Mouse (Mus musculus) urinary bladder, adult 18-20 months (tissue): ENCODE data around the gene Shoc2.
"Not testable (repeated sequence)": the region's sequence is repeated elsewhere in the genome, so short reads cannot be mapped to it uniquely, and the experiment has no call there.

ENCODE experiments used
- DNase-seq, 2 experiments: peaks; one replicate each; pipeline ENCODE4 v3.0.0; 2022; ENCODE audit warnings: low spot score in 2 of 2, mixed read lengths in 2 of 2

The Shoc2 gene

DNA sequence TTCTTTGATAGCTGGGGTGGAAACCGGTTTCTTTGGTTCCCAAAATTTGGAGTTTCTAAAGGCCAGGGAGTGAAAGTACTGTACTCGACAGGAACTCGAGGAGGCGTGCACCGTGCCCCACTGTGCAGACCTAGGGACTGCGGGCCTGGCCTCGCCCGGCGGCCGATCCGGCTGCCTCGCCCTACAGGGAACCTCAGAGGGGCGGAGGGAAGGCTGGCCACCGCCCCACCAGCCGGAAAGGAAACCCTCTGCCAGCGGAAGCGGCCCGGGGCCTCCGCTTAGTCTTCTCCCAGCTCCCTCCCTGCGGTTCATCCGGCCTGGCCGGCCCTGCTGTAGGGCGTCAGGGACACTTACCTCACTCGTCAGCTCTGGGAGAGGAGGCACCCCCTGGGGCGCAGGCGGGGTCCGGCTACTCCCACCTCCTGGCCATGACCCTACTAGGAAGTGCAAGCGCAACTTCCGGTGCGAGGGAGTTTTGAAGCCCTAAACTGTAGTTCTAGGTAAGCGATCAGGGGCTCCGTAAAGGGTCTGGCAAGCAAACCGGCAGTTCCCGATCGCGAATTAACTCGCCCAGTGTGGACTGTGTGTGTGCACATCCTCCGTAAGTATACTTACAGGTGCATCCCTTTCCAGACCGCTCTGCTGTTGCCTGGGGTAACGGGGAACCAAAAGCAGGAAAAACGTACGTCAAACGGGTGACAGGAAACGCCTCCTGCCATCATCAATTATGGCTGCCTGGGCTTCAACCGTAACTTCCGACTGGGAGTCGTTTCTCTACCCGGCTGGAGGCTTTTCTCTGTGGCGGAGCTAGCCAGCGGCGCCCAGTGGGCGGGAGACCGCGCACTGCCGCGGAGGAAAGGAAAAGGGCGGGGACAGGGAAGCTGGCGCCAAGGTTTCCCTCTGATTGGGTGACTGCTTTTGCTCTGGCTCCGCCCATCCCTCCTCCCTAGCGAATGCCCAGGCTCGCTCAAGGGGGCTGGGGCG is at the start of gene Shoc2, which contains the start of gene Bbip1:
TSS of gene Shoc2 (plus strand) at position 505 of the 984 bp plus-strand sequence.
TSS of gene Bbip1 (minus strand) at position 826 of the 984 bp plus-strand sequence.
- DNase-seq, result peak; percentile 94 to 99

DNA sequence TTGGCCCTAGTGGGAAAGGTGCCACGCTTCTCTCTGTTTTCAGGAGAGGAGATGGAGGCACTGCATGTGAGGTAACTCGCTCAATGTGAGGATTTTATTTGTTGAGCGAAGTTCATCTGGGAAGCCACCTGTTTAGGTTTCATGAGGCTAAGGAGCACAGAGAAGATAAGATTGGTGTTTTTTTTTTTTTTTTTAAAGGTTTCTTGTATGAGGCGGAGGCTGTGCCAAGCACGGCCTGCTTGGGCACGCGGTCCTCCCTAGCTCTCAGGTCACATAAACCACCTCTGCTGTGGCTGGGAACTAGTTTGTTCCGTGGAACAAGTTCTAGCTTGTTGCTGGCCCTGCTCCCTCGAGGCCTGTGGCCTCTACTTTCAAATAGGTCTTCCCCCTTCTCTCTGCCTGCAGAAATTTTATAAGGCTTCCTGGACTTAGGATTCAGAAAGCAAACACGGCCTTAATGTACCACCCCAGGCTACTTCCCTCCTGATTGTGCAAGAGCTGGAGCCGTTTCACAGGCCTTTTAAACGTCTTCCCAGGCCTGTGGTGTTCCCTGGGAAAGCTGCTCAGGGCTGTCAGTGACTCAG is 49.5 kb upstream of the Shoc2 start:
- peak; percentile 52 to 76 for DNase-seq

GRCm38 (mm10) chr19:53898046-53898445 is 46.1 kb upstream of the Shoc2 start:
- DNase-seq, result no peak

DNA sequence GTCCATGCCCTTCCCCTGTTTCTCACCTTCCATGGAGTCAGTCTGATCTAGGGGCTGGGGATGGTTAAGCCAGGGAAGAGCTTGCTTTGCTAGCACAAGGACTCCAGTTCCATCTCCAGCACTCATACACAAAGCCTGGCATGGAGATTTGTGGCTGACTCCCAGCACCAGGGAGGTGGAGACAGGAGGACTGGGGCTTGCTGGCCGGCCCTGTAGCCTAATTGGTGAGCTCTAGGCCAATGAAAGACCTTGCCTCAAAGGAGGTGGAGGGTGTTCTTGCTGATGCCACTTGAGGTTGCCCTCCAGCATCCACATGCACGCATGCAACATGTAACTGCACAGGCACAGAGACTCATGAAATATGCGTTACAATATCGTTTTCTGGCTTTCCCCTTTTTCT is 45.6 kb upstream of the Shoc2 start:
- DNase-seq, result no peak

DNA sequence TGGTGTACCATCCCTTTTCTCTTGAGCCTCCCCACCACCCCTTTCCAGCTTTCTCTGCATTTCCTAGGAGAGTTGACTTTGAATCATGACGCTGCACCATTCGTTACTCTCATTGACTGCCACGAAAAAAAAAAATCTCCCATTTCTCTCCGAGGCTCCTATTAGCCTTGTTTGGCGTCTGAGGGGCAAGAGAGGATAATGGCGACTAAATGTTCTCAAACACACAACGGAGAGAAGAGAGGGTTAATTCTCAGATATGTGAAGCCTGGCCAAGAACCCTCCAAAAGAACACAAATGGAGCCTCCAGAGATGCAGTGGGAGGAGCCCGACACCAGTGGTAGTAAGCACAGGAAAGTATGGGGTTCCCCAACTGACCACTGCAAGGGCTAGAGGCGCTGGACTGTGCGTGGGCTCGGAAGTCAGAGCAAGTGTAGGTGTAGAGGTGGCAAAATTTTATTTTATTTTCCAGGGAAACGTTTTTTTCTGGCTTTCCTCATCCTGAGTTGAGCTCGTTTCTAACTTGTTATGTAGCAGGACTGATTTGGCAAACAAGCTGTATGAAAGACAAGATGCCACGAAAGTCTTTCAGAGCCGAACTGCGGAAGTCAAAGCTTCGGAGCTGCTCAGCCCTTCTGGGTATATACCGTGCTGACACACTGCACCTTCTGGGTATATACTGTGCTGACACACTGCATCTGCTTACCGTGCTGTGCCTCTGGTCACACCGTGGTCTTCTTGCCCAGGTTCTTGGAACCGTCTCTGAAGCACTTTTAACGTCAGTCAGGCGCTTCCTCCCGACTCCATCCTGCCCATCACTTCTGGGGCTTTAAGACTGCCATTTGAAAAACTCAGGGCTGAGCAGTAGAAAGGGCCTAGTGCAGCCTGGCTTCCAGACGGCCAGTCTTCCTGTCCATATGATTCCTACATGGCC is 44.9 kb upstream of the Shoc2 start:
- no peak for DNase-seq

DNA sequence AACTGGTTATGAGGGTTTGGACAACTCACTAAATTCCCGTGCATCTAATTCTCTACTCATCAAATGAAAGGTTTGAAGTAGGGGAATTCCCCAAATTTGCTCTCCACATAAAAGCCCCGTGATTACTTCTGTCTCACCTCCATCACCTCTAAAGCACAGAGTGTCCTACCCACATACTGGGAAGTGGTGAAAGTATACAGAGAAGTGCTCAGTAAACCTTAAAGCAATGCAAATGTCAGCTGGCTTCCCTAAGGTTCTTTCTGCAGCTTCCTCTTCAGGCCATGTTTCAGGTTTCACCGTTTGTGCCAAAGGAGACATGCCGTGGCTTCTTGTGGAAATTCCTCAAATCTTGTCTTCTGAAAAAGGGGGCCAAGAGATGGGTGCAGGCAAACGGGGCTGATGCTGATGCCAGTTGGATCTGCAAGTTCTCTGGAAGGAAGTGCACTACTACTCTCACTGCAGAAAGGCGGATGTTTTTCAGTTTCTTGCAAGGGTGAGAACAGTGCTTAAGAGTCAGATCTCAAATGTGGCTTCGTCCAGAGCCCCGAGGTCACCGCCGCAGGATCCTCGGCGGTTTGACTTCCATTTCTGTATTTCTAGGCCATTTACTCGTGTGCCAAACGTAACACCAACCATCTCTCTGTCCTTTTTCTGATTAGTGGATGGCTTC is 44.0 kb upstream of the Shoc2 start:
- no peak for DNase-seq

GRCm38 (mm10) chr19:53901931-53902738 is 42.0 kb upstream of the Shoc2 start:
- peak in 1 of 2 experiments; percentile 26 for DNase-seq

- DNase-seq, result peak; percentile 84 to 94
Measured at GRCm38 (mm10) chr19:53902739-53903487, 41.2 kb upstream of the Shoc2 start.

DNA sequence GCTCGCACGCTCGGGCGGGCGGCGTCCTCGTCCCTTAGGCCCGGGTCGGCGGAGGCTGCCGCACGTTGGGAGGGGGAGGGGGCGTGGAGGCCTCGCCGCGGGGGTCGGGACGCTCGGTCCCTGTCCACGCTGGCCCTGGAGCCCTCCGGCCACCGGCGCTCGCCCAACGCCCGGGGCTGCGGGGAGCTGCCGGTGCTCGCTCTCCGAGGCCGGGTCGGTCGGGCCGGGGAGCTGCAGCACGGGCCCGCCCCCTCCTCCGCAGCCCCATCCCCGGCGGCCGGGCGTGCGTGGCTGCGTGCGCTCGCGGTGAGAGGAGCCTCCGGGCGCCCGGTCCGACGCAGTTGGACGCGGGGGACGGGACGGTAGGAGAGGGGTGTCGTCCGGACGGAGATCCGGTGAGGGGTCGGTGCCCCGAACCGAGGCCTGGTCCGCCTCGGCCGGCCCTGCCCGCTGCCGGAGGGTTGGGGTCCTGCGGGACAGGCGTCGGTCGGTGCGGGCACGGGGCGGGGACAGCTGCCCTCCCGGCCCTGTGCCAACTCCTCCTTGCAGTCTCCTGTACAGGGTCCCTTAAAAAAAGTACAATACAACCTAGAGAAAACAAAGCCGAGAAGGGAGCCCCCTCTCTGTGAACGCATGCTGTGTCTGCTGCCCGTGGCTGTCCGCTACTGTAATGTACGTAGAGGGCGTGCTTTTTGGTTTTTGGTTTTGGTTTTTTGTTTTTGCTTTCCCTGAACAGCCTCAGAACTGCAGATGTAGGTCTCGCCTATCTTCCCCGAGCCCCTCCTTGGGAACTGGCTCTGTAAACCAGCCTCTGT is 40.4 kb upstream of the Shoc2 start:
- peak in 1 of 2 experiments; percentile 44 for DNase-seq

DNA sequence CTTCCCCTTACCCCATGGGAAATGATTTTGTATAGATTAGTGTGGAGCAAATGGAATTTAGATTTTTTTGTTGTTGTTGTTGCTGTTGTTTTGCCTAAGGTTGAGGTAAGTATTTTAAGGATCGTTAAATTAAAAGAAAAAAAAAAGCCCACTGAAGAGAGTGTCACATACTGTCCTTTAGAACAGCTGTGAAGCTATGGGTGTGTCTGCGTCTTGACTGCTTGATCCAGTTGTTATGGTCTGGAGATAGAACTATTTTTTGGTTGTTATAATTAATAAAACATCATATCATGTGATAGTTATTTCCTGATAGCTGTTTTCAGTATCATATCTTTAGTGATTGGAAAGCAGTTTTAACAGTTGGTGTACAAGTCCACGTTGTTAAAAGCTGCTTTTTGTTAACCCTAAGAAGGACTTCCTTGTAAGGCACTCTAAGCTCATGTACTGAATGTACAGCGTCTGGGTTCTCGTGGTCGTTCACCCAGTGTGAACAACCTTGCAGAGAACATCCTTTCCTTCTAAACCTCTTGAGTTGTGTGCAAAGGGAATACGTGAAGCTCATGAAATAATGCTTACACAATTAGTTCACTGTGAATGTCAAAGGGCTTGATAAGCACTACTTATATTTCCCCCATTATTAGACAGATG is 39.1 kb upstream of the Shoc2 start:
- no peak for DNase-seq

DNA sequence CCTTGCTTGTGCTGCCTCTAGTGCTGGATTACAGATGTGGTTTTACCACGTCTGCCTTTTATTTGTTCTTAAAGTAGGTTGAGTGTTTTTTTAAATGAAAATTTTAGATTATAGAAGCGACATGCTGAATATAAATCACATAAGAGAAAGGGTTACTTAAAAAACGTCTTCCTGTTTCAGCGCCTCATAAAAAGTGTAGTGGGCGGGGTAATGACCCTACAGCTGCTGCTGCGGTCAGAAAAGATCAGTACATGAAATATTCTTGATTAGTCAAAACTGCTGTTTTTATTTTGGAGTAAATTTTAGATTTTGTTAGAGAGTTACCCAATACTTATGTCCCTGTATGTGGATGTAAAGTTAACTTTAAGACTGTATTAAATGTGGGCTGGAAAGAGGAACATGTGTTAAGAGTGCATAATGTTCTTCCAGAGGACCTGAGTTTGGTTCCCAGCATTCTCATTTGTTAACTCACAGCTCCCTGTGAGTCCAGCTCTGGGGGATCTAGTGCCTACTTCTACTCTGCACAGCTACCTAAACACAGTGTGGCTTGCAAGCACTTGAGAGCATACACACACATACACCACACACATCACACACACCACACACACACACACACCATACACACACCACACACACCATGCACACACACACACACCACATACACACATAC is 37.9 kb upstream of the Shoc2 start:
- DNase-seq, result no peak

GRCm38 (mm10) chr19:53906703-53907070 is 37.4 kb upstream of the Shoc2 start:
- not testable (repeated sequence) for DNase-seq

DNA sequence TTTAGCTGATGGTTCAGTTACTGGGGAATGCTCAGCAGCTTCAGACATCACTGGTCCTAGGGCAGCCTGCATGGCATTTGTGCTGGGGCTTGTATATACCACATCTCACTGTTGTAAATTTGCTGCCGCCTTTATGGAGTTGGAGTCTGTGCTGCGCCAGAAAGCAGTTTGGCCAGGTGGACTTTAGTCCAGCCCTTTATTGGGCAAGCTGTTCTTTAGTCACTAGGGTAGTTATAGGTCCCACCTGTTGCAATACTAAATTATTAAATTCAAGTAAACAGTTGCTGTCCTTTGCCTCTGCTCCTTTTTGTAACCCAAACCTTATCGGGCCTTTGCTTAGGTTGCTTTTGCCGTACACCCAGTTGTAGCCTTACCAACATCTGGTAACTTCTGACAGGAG is 29.2 kb upstream of the Shoc2 start:
- DNase-seq, result no peak

DNA sequence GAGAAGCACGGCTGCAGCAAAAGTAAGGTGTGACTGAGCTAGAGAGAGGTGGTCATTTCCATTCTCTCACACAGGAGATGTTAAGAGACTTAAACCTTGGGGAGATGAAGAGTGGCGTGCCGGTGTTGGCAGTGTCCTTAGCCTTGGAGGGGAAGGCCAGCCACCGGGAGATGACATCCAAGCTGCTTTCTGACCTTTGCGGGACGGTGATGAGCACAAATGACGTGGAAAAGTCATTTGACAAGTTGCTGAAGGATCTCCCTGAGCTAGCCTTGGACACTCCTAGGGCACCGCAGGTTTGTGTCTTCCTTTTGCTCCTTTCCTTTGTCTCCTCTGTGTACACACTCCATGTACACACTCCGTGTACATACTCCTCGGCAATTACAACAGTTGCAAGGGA is 24.6 kb upstream of the Shoc2 start:
- no peak for DNase-seq

DNA sequence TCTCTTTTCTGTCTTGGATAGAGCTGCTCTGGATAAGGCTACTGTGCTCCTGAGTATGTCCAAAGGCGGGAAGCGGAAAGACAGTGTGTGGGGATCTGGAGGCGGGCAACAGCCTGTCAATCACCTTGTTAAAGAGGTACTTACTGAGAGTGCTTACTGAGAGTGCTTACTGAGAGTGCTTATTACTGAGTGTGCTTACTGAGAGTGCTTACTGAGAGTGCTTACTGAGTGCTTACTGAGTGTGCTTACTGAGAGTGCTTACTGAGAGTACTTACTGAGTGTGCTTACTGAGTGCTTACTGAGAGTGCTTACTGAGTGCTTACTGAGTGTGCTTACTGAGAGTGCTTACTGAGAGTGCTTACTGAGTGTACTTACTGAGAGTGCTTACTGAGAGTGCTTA is 22.1 kb upstream of the Shoc2 start:
- DNase-seq, result not testable (repeated sequence)

DNA sequence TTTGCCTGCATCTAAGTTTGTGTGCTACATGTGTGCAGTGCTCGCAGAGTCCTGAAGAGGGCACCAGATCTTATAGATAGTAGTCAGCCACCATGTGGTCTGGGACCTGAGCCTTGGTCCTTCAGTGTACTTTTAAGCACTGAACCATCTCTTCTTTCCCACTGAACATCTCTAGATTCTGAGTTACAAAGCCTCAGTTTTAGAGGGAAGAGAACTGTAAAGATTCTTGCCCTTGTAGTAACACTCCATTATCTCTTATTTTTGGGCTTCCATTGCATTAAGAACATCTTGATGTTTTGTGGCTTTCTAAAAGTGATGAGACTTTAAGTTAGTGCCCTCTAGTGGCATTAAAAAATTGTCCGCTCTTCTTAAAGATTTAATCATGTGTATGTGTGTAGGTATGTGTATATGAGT is 18.8 kb upstream of the Shoc2 start:
- no peak for DNase-seq

DNA sequence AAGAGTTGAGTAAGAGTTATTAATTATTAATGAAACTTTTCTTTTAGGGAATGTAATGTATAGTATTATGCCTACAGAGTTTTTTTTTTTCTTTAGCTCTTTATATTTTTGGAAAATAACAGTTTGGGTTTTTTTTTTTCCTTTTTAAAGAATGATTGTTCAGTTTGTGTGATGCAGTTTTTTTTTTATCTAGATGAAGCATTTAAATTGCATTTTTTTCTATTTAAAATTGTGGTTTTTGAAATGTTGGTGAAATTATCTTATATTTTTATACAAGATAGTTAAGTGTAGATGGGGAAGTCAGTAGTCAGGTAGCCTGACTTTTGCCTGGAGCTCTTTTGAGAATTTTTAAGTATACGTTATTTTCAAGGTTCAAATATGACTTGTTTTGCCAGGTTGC is 17.4 kb upstream of the Shoc2 start:
- no peak for DNase-seq

- DNase-seq, result no peak
Measured at GRCm38 (mm10) chr19:53929218-53929617, 14.9 kb upstream of the Shoc2 start.
